Mouse (Mus musculus) liver, postnatal 0 days (tissue): ENCODE measurements around the gene Srsf4.

Experiments
- CTCF ChIP-seq: sonication (generic); IDR thresholded peaks from 2 replicates; pipeline ENCODE4 v1.5.1; 2016; ENCODE audit warnings: antibody characterized with exemption, low read depth
- EP300 ChIP-seq: IDR thresholded peaks from 2 replicates; pipeline ENCODE4 v1.6.1; 2016; ENCODE audit warnings: antibody characterized with exemption, low read depth, mild to moderate bottlenecking

- TF ChIP-seq CTCF (no peak), EP300 (no peak)
Observed at GRCm38 (mm10) chr4:131911521-131911920, 38.1 kb downstream of the Srsf4 start.
